In genomic region chr2:129914261-129914660, GRCm38 (mm10) we compare ENCODE assay signal across 30 mouse cellular contexts.
DNase-seq lines count a peak whose midpoint lies in the region; ATAC-seq and TF ChIP-seq lines count a peak whose summit lies in the region.
"Had no signal": no experiment of that assay in that cellular context is flagged by ENCODE, and none has a peak within 500 bp of the region (broad histone marks: within the 10 kb centered on the region; RNA-seq: fewer than 3 reads in every experiment).

No protein-coding gene starts in this region.

- no peaks in the 10 kb centered on the region for H3K36me3 ChIP-seq in hindbrain, postnatal 0 days (ENCODE audit: insufficient read depth, low read length)
- no peaks in the 10 kb centered on the region for H3K36me3 ChIP-seq in hindbrain, embryonic 12.5 days
- no peaks in the 10 kb centered on the region for H3K36me3 ChIP-seq in forebrain, embryonic 14.5 days (ENCODE audit: control insufficient read depth, insufficient read depth, low read length)
- H3K36me3 ChIP-seq: forebrain, embryonic 15.5 days; heart, embryonic 13.5 days; hindbrain, embryonic 10.5 days; intestine, embryonic 15.5 days; limb, embryonic 13.5 days; neural tube, embryonic 13.5 days; stomach, embryonic 15.5 days had no signal

- no peaks in the 10 kb centered on the region for H3K27me3 ChIP-seq in hindbrain, postnatal 0 days (ENCODE audit: insufficient read depth, low read length)
- H3K27me3 ChIP-seq in hindbrain, embryonic 12.5 days, result peaks cover 6% of the 10 kb centered on the region
- no peaks in the 10 kb centered on the region; the same call in 1 of the 2 replicates for H3K27me3 ChIP-seq in forebrain, embryonic 14.5 days (replicated peaks; ENCODE audit: control insufficient read depth, insufficient read depth, low read length)
- H3K27me3 ChIP-seq: forebrain, embryonic 15.5 days; intestine, embryonic 15.5 days; limb, embryonic 13.5 days; neural tube, embryonic 13.5 days had no signal

- no peaks in the 10 kb centered on the region for H3K4me1 ChIP-seq in hindbrain, postnatal 0 days (ENCODE audit: insufficient read depth, low read length)
- peaks cover 3% of the 10 kb centered on the region; the same call in 1 of the 2 replicates for H3K4me1 ChIP-seq in hindbrain, embryonic 12.5 days
- peaks cover 3% of the 10 kb centered on the region; the same call in 1 of the 2 replicates for H3K4me1 ChIP-seq in forebrain, embryonic 14.5 days (ENCODE audit: control insufficient read depth, insufficient read depth, low read length)

- H3K4me2 ChIP-seq in hindbrain, postnatal 0 days (ENCODE audit: low read depth, low read length), result no peak overlapping the region
- H3K4me2 ChIP-seq in hindbrain, embryonic 12.5 days (replicated peaks), result no peak overlapping the region
- no peak overlapping the region for H3K4me2 ChIP-seq in forebrain, embryonic 14.5 days (ENCODE audit: low read length)
- H3K4me2 ChIP-seq: forebrain, embryonic 15.5 days; heart, embryonic 13.5 days; intestine, embryonic 15.5 days; limb, embryonic 13.5 days; liver, embryonic 11.5 days; midbrain, embryonic 11.5 days; neural tube, embryonic 13.5 days; stomach, embryonic 15.5 days had no signal

- H3K9me3 ChIP-seq in hindbrain, postnatal 0 days (ENCODE audit: low read length), result no peaks in the 10 kb centered on the region
- no peaks in the 10 kb centered on the region for H3K9me3 ChIP-seq in hindbrain, embryonic 12.5 days (replicated peaks)
- H3K9me3 ChIP-seq in forebrain, embryonic 14.5 days (replicated peaks; ENCODE audit: control insufficient read depth, low read length), result no peaks in the 10 kb centered on the region
- H3K9me3 ChIP-seq: forebrain, embryonic 15.5 days; heart, embryonic 13.5 days; hindbrain, embryonic 10.5 days; intestine, embryonic 15.5 days; limb, embryonic 13.5 days; neural tube, embryonic 13.5 days; stomach, embryonic 15.5 days had no signal

- H3K27ac ChIP-seq in hindbrain, postnatal 0 days, result no peak overlapping the region
- no peak overlapping the region for H3K27ac ChIP-seq in hindbrain, embryonic 12.5 days
- H3K27ac ChIP-seq in forebrain, embryonic 14.5 days (ENCODE audit: low read depth, low read length), result no peak overlapping the region
- H3K27ac ChIP-seq: forebrain, embryonic 15.5 days; heart, embryonic 13.5 days; hindbrain, embryonic 10.5 days; intestine, embryonic 15.5 days; kidney, postnatal 0 days; limb, embryonic 13.5 days; neural tube, embryonic 13.5 days; stomach, embryonic 15.5 days had no signal

- WGBS in hindbrain, postnatal 0 days, result 57% methylated on average over 8 of the region's 8 CpGs
- 78% methylated on average over 8 of the region's 8 CpGs for WGBS in hindbrain, embryonic 12.5 days
- 93% methylated on average over 8 of the region's 8 CpGs for WGBS in forebrain, embryonic 14.5 days

- H3K4me3 ChIP-seq in hindbrain, postnatal 0 days (ENCODE audit: low read length), result no peak overlapping the region
- H3K4me3 ChIP-seq in hindbrain, embryonic 12.5 days, result no peak overlapping the region
- no peak overlapping the region for H3K4me3 ChIP-seq in forebrain, embryonic 14.5 days (ENCODE audit: low read depth, low read length)
- H3K4me3 ChIP-seq: forebrain, embryonic 15.5 days; heart, embryonic 13.5 days; hindbrain, embryonic 10.5 days; intestine, embryonic 15.5 days; limb, embryonic 13.5 days; neural tube, embryonic 13.5 days; stomach, embryonic 15.5 days had no signal

- H3K9ac ChIP-seq in hindbrain, postnatal 0 days (replicated peaks; ENCODE audit: low read length), result no peak overlapping the region
- no peak overlapping the region for H3K9ac ChIP-seq in hindbrain, embryonic 12.5 days
- no peak overlapping the region for H3K9ac ChIP-seq in forebrain, embryonic 14.5 days (ENCODE audit: low read length)
- H3K9ac ChIP-seq: forebrain, embryonic 15.5 days; heart, embryonic 13.5 days; intestine, embryonic 15.5 days; limb, embryonic 13.5 days; neural tube, embryonic 13.5 days; stomach, embryonic 15.5 days had no signal

- DNase-seq in hindbrain, postnatal 0 days (ENCODE audit: low spot score), result no peak
- DNase-seq in right cerebral cortex, adult 18-20 months, result peak; percentile 52
- no peak for DNase-seq in right cerebral cortex, postnatal 14 days
- DNase-seq in brain, adult 2 months (ENCODE audit: low read depth, low spot score), result peak; percentile 69
- DNase-seq in right cerebral cortex, postnatal 36 days (ENCODE audit: low spot score in 2 of 2), result peak; percentile 26 to 39
- no peak for DNase-seq in forebrain, embryonic 14.5 days (ENCODE audit: low spot score)
- DNase-seq: adrenal gland, adult 2 months; adrenal gland, postnatal 36 days; cerebellum, adult 2 months; cerebellum, postnatal 14 days; heart, postnatal 10 days; kidney, adult 8-10 months; kidney, postnatal 4 days; lung, postnatal 36 days; thymus, adult 18-20 months; thymus, postnatal 36 days had no signal

- ATAC-seq in hindbrain, postnatal 0 days, result 0 out of 2 replicates have a peak, but pooled peaks have one; percentile 32
- ATAC-seq in hindbrain, embryonic 12.5 days (ENCODE audit: low FRiP score), result no peak
- no peak for ATAC-seq in forebrain, embryonic 14.5 days
- ATAC-seq: activated CD4-positive, CD25-positive, alpha-beta regulatory T cell, adult 4 months; CD4-positive, CD25-positive, alpha-beta regulatory T cell, adult 4 months; forebrain, embryonic 15.5 days; hindbrain, embryonic 16.5 days; intestine, embryonic 15.5 days had no signal

- TF ChIP-seq CTCF in hindbrain, postnatal 0 days (IDR thresholded peaks at IDR 0.05; ENCODE audit: low read depth), result no peak

Comparison
In these comparisons a context has a peak if more than half of its experiments do, and no peak if none do; other contexts are left out.
1. DNase-seq: peak in right cerebral cortex, adult 18-20 months (single experiment), brain, adult 2 months (single experiment) and right cerebral cortex, postnatal 36 days (2 of 2); none in hindbrain, postnatal 0 days (single experiment), right cerebral cortex, postnatal 14 days (single experiment) and forebrain, embryonic 14.5 days (single experiment).